Mouse (Mus musculus) embryo, embryonic 11.5 days (tissue): ENCODE measurements around the gene Tmem229b.
"Not testable (repeated sequence)": the region's sequence is repeated elsewhere in the genome, so short reads cannot be mapped to it uniquely, and the experiment has no call there.

Source experiments
- DNase-seq: peaks from one replicate; pipeline ENCODE4 v3.0.0-alpha.2; 2012; ENCODE audit warnings: low read depth, low spot score

The Tmem229b gene

DNA sequence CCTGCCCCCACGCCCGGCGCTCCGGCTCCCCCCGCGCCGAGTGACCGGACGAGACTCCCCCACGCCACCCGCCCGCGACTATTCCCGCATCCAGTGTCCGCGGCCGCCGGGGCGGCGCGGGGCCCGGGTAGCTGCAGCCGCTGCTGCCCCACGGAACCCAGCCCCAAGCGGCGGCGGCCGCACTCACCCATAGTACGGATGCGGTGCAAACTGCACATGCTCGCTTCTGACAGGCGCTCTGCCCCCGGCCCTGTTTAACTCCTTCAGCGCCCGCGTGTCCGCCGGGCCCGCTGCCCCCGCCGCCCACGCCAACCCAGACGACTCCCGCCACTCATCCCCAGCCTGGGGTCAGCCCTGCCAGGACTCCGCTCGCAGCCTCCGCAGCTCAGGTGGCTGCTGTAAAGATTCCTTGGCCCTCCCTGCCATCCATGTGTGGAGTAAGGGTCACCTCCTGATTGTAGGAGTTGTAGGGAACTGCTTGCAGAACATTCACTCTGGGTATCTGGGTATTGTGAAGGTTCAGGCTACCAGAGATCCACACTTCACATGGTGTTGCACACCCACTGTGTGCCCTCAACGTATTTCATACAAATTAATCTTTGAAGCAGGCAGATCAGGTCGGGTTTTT lies at the start of gene Tmem229b:
Gene Tmem229b, minus strand, starts transcription at position 502 of the 628 bp plus-strand sequence.
- DNase-seq, result peak; percentile 34

DNA sequence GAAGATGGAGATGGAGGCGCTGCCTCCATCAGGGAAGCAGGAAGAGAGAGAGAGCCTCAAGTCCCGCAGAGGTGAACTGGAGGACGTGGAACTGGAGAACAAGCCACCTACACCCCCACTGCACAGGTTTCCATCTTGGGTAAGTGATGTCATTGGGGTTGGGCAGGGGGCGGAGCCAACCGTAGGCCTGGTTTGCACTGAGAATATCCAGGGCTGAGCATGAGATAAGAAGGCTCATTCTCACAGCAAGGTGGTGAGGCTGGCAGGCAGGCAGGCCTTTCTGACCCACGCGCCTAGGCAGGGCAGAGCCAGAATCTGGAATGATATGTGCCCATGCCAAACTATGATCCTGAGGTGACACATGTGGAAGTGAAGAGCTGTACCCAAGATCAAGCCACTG lies 47.8 kb upstream of the Tmem229b start:
- DNase-seq, result no peak

DNA sequence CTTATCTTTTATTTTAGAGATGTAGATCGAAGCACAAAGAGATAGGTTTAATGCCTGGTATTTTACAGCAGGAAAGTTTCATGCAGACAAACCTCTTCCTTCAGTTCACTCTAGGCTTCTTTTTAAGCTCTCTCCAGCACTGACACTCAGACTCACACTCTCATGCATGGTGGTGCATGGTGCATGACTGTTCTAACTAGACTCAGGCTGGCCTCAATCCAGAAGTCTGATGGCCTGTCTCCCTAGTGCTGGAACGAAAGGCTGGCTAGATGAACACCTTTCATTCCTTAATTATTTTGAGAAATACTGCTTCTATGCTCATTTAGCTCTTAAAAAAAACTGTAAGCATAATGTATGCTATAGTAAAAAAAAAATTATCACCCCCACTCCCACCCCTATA lies 44.6 kb upstream of the Tmem229b start:
- DNase-seq, result no peak

DNA sequence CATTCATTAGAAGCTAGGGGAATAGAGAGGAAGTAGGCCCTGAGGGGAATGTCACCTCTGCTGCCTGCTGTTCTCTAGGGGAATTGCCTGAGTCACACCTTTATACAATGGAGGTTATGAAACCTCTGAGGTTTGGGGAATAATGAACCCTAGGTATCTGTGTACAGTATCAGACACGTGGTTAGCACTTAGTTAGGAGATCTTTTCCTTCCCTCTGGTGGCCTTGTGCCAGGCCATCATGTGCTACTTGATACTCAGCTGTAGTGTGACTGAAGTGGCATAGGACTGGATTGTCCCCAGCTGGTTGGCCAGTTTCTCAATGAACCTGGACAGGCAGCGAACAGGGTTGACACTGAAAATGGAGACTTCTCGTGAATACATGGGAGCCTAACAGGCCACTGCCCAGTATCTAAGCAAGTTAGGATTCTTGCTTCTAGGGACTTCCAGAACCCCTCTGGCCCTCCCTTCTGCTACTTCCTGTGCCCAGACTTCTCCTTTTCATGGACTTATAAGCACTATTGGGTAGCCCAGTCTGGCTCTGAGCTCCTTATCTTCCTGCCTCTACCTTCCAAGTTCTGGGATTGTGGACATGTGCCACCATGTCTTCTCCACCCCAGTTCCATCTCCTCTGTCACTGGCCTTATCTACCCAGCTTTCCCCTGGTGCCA lies 43.3 kb upstream of the Tmem229b start:
- no peak for DNase-seq

DNA sequence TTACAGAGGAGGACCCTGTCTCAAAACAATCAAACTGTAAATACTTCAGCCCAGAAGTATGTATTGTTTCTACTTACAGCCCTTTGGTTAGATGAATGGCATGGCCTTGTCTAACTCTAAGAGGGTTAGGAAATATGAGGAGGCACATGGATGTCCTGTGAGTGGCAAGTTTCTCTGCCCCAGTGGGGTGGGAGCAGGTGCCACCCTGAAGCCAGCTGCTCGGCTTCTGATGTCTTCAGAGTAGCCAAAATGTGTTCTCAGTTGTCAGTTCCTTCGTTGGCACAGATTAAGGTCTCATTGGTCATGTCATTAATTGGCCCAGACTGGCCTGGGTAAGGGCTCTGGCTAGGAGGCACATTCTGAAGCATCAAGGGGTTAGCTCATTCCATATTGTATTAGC lies 42.4 kb upstream of the Tmem229b start:
- no peak for DNase-seq

DNA sequence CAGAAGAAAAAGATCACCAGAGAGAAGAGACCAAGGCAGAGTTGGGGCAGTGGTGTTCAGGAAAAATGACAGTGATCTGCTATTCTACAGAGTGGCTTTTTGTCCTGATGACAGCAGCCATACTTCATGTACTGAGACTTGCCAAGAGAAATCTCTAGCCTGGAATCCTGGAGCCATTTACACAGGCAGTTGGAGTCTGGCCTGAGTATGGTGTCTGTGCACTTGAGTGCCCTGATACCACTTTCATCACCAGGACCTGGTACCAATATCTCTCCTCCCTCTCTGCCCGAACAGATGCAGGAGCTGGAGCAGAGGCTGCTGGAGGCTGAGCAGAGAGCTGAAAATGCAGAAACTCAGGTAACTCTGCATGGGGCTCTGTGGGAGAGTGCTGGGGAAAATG lies 41.5 kb upstream of the Tmem229b start:
- DNase-seq, result no peak

DNA sequence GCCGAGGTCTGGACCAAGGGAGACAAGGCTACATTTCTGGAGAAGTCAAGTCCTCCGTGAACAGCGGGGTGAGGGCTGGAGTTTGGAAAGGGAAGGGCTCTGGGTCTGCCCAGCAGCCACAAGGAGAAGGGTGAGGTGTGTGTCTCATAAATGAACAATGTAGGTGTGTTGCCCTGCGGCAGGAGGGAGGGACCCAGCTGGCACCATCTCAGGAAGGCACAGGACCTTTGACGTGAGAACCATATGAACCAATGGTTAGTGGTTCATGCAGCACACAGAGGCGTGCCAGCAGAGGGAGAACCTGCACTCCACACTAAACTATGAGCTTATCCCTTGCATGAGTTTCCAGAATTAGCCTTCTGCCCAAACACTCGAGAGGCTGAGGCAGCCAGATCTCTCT lies 39.8 kb upstream of the Tmem229b start:
- DNase-seq, result no peak

DNA sequence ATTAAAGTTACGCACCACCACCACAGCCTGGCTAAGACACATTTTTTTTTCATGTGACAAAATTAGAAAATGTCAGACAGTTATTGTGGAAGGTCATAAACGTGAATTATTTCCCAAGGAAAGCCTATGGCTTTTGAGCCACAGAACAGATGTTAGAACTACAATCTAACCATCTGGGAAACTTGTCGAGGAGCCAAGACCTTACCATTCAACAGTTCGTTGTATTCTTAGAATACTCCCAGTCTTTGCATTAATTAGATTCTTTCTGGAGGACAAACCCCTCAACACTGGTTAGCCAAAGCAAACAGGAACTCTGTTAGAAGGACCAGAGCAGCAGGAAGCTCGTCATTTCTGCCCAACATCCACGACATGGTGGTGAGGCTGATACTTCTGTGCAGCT lies 38.7 kb upstream of the Tmem229b start:
- DNase-seq, result no peak

DNA sequence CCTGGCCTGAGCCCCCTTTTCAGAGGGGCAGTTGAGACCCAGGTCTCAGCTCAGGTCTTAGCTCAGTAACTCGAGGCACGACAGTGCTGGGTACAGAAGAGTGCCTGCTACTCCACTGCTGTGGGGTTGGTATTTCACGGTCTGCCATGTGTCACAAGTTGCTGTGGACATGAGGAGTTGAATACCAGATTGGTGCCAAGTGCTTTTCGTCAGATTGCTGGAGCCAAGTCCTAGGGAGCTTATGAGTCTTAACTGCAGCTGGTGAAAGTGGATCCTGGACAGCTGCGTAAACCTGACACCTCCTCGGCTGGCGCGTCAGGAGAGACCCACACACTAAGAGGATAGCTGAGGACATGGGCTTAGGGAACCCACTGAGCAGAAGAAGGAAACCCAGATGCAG lies 37.2 kb upstream of the Tmem229b start:
- no peak for DNase-seq

DNA sequence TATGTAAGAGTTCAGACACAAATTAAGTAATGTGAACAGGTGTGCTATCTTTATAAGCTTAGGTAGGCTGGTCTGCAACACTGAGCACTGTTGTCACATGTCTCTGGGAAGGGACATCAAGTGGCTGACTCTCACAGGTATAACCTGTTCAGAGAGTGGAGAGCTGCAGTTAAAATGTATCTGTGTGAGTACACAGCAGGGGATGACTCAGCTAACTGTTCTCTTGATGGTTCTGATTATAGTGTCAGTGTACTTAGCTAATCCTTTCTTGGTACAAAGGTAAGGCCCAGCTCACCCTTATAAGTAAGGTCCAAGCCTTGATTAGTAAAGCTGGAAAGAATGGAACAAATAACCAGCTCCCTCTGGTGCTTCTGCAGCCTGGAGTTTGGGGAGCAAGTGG lies 34.0 kb upstream of the Tmem229b start:
- no peak for DNase-seq

DNA sequence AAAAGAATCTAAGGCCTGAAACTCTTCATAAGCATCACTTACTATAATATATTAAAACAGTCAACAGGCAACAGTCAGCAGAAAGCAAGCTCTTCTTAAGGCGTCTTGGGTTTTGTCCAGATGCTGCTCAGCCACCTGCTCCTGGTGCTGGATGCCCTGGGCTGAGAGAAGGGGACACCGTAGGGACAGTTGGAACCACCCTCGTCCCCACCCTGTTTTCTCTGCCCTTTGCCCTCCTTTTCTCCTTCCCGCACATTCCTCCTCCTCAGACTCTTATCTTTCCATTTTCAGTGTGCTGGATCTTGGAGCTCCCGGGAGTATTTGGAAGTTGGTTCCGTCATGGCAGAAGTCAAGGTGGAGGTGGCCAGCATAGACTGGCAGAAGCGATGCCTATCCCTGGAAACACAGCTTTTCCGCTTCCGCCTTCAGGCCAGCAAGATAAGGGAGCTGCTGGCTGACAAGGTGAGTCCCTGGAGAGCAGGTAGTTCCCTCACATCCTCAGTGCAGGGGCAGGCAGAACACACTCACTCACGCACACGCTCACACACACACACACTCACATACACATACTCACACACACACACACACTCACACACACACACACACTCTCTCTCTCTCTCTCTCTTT lies 32.9 kb upstream of the Tmem229b start:
- no peak for DNase-seq

DNA sequence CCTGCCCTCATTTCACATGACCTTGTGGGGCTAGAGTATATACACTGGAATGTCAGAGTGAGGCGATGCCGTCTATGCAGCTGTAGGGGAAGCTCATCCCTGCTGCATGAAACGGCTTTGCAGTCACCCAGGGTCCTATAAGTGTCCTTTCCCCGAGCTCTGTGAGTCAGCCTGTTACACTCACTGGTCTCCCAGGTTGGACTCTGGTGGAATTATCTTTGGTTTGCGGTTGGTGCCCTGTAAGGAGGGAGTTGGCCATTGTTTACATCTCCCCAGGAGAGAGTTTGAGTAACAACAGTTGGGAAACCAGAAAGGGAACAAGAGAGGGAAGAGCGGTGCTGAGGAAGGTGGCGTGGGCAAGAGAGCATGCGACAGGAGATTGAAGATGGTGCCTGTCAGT lies 32.3 kb upstream of the Tmem229b start:
- no peak for DNase-seq

DNA sequence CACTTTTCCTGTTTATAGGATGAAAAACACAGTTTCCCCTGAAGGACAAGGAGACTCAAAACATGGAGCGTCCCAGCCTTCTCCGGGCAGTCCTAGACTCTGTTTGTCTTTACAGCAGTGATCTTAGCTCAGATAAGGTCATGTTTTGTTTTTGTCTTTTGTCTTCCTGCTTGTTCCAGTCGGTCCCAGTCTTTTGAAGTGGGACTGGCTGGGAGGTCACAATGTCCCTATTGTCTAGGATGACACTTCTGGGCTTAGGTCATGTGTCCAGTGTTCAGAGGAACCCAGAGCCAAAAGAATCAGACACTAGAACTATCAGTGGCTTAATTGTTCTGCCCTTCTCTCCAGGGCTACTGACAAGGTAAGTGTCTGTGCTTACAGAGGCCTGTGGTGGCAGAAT lies 27.9 kb upstream of the Tmem229b start:
- no peak for DNase-seq

DNA sequence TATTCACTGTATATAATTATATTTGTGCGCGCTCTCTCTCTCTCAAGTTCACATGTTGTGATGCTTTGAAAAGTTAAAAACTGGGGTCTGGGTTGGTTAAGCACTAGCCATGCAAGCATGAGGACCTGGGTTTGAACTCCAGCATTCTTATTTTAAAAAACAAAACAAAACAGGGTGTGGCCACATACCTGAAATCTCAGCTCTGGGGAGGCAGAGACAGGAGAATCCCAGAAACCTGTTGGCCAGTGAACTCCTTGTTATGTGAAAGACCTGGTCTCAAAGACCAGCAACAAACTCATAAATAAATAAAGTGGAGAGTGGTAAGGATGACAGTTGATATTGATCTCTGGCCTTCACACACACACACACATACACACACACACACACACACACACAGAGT lies 26.9 kb upstream of the Tmem229b start:
- DNase-seq, result no peak

DNA sequence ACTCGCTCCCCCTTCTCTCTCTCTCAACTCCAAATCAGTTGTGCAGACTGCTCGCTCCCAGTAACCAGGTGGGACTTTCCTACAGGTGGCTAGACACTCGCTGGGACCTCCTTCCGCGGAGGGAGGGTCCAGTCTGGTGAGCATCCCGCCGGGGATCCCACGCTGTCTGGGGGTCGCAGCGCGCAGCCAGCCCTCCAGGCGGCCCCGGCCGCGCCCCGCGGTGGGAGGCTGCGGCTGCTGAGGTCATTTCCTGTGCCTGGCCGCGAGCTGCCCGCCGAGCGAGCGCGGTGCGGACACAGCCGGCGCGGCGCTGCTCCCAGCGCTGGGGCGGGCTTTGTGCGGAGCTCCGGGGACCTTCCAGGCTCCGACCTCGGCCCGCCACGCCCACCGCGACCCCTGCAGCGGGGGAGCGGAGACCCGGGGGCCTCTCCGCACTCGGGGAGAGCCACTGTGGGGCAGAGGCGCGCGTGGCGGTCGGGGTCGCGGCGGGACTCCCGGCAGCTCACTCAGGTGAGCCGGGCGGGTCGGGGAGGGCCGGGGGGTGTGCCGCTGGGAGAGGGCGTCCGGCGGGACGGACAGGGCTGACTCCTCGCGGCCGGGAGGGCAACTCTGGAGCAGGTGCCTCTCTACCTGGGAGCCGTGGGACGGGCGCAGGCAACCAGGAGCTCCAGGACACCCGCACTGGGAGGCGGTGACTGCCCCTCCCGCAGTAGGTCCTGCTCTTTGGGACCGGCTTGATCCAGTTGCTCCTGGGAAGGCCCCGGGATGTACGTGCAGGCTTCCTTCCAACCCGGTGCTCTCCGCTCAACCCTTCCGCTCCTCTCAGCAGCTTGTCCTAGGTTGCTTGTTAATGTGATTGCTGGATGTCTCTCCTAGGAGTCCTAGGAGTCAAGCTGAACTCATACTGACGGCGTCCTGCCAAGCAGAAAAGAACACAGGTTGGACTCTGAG lies 21.8 kb upstream of the Tmem229b start, which contains the start of gene Plekhh1:
Gene Plekhh1, plus strand, starts transcription at position 253 of the 951 bp plus-strand sequence.
- peak; percentile 61 for DNase-seq

DNA sequence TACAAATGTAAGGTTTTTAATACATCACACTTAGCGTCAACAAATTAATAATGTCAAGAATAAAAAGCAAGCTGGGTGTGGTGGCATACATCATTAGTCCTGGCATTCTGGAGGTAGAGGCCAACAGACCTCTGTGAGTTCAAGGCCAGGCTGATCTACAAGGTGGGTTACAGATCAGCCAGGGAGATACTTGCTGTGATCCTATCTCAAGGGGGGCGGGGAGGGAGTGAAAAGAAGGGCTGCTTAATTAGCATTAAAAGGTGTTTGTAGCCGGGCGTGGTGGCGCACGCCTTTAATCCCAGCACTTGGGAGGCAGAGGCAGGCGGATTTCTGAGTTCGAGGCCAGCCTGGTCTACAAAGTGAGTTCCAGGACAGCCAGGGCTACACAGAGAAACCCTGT lies 20.1 kb upstream of the Tmem229b start:
- not testable (repeated sequence) for DNase-seq

DNA sequence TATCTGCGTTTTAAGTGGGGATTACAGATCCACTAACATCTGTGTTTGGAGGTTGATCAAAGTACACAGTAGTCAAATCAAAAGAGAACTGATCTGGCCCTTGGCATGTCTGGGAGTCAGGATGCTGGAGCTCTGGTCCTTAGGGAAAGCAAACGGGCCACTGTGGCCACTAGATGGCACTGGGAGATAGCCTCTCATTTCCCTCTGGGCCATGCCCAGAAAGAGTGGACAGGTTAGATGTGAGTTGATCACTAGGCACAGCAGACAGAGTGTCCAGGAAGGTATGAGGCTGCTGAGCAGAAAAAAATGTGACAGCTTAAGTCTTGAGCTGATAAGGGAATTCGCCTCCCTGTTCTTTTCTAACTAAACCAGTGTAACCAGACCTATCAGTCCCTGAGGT lies 15.5 kb upstream of the Tmem229b start:
- peak; percentile 39 for DNase-seq

DNA sequence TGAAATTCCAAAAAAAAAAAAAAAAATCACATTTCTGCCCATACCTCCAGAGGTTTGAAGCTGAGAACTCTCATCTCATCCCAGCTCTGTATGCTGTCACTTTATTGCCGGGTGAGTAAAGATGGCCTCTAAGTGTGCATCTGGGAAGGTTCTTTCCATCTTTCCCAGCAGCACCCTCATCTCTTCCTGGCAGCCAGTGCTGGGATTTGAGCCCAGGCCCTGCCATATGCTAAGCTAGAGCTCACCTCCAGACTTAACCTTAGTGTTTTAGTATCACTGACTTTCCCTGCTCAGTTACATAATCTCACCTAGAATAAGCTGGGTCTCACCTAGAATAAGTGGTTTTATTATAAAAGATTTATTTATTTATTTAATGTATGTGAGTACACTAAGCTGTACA lies 14.5 kb upstream of the Tmem229b start:
- no peak for DNase-seq

DNA sequence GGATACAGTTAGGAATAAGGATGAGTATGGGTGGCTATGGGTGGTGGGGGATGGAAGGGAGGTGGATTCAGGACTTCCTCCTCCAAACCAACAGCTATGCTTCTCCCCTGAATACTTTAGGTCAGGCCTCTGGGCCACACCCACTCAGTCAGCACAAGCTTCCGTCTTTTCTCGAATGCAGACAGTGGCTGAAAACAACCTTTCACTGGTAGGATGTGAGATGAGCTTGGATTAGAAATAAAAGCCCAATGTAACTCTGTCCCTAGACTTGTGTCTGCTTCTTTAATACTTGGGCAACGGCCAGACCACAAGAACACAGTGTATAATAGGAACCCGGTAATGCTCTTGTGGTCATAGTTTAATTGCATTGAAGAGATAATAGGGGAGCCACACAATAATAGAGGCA lies 10.6 kb upstream of the Tmem229b start:
- no peak for DNase-seq

DNA sequence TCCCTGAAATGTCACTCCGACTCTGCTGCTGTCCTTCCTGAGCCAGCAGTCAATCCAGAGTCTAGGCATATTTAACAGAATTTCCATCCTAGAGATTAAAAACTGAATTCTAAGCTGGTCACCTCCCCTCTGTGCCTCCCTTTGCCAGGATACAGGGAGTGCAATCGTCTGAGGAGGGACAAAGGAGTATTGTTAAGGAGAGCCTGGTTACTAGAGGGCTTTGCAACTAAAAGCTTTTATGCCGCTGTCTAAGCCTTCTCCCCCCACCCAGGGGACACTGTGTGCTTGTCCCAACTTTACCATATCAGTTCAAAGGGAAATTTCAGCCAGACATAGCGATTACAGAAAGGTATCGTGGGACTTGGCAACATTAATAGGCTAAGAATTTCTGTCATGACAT lies 8.7 kb upstream of the Tmem229b start:
- no peak for DNase-seq

DNA sequence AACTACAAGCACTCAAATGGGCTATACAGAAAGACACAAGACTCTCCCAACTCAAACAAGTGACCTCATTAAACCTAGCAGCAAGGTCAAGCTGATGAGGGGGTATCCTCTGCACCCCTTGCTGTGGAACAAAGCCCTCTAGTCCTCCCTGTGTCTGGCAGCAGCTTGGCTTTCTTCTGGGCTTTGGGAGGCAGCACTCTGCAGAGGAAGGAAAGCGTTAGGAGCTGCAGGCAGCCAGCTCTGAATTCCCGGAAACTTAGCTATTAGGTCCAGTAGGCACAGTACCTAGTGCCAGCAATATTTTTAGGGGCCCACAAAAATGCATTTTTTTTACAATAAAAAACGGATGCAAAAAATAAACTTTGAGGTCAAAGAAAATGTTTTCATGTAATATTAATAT lies 3.1 kb upstream of the Tmem229b start:
- DNase-seq, result no peak
